Mouse (Mus musculus): ENCODE results near the gene Rhbdd1. TPM values are rescaled to one million over a fixed set of nuclear protein-coding genes. Genes with fewer than 3 reads are reported as not detected.
A peak's percentile ranks its signal among the peaks of the same experiment; 100 is the strongest.

Gene Rhbdd1
- polyA plus RNA-seq, 1 experiment from 2014 or later = 7.2 TPM

GRCm38 (mm10) chr1:82449851-82450250, 133.6 kb downstream of the Rhbdd1 start:
- WGBS = 86% methylated on average over 4 of the region's 4 CpGs
- Histone ChIP-seq H3K9ac (ENCODE audit: low read length) (no peak overlapping the region), H3K36me3 (ENCODE audit: control insufficient read depth, insufficient read depth, low read length) (no peaks in the 10 kb centered on the region), H3K27me3 (ENCODE audit: control insufficient read depth, insufficient read depth, low read length) (no peaks in the 10 kb centered on the region), H3K4me1 (ENCODE audit: control insufficient read depth, insufficient read depth, low read length) (peaks cover 3% of the 10 kb centered on the region; the same call in 1 of the 2 replicates), H3K9me3 (ENCODE audit: control insufficient read depth, low read length) (no peaks in the 10 kb centered on the region), H3K27ac (ENCODE audit: low read depth, low read length) (no peak overlapping the region), H3K4me2 (no peak overlapping the region), H3K4me3 (ENCODE audit: low read depth, low read length) (no peak overlapping the region)
- ATAC-seq (ENCODE audit: low FRiP score) = no peak
- DNase-seq (ENCODE audit: low spot score, missing footprints) = peak; percentile 33

GRCm38 (mm10) chr1:82451927-82452651, 135.8 kb downstream of the Rhbdd1 start:
- ATAC-seq (ENCODE audit: low FRiP score) = peak; percentile 68; the same call in 1 of the 2 replicates
- H3K27ac ChIP-seq (ENCODE audit: low read depth, low read length) = no peak overlapping the region

GRCm38 (mm10) chr1:82454031-82454430, 137.8 kb downstream of the Rhbdd1 start:
- Histone ChIP-seq H3K9ac (ENCODE audit: low read length) (no peak overlapping the region), H3K9me3 (ENCODE audit: control insufficient read depth, low read length) (no peaks in the 10 kb centered on the region), H3K27me3 (ENCODE audit: control insufficient read depth, insufficient read depth, low read length) (no peaks in the 10 kb centered on the region), H3K4me3 (ENCODE audit: low read depth, low read length) (no peak overlapping the region), H3K4me2 (no peak overlapping the region), H3K27ac (ENCODE audit: low read depth, low read length) (no peak overlapping the region), H3K36me3 (ENCODE audit: control insufficient read depth, insufficient read depth, low read length) (no peaks in the 10 kb centered on the region), H3K4me1 (ENCODE audit: control insufficient read depth, insufficient read depth, low read length) (peaks cover 3% of the 10 kb centered on the region; the same call in 1 of the 2 replicates)
- DNase-seq (ENCODE audit: low spot score, missing footprints) (no peak), ATAC-seq (ENCODE audit: low FRiP score) (no peak)
- 96% methylated on average over 3 of the region's 3 CpGs for WGBS

More at GRCm38 (mm10) chr1:82451927-82452651, 135.8 kb downstream of the Rhbdd1 start:
- Histone ChIP-seq H3K4me3 (ENCODE audit: low read depth, low read length) (no peak overlapping the region), H3K9me3 (ENCODE audit: control insufficient read depth, low read length) (no peaks in the 10 kb centered on the region), H3K4me2 (no peak overlapping the region), H3K9ac (ENCODE audit: low read length) (no peak overlapping the region), H3K27me3 (ENCODE audit: control insufficient read depth, insufficient read depth, low read length) (no peaks in the 10 kb centered on the region), H3K4me1 (ENCODE audit: control insufficient read depth, insufficient read depth, low read length) (peaks cover 3% of the 10 kb centered on the region; the same call in 1 of the 2 replicates), H3K36me3 (ENCODE audit: control insufficient read depth, insufficient read depth, low read length) (no peaks in the 10 kb centered on the region)
- DNase-seq (ENCODE audit: low spot score, missing footprints) = peak; percentile 79
- WGBS = 39% methylated on average over 6 of the region's 6 CpGs

GRCm38 (mm10) chr1:82459350-82459749, 143.1 kb downstream of the Rhbdd1 start:
- Histone ChIP-seq H3K9me3 (ENCODE audit: control insufficient read depth, low read length) (no peaks in the 10 kb centered on the region), H3K27me3 (ENCODE audit: control insufficient read depth, insufficient read depth, low read length) (no peaks in the 10 kb centered on the region), H3K27ac (ENCODE audit: low read depth, low read length) (no peak overlapping the region), H3K9ac (ENCODE audit: low read length) (no peak overlapping the region), H3K4me2 (no peak overlapping the region), H3K4me1 (ENCODE audit: control insufficient read depth, insufficient read depth, low read length) (no peaks in the 10 kb centered on the region), H3K36me3 (ENCODE audit: control insufficient read depth, insufficient read depth, low read length) (no peaks in the 10 kb centered on the region), H3K4me3 (ENCODE audit: low read depth, low read length) (no peak overlapping the region)
- ATAC-seq (ENCODE audit: low FRiP score) (no peak), DNase-seq (ENCODE audit: low spot score, missing footprints) (peak; percentile 35)
- WGBS = 87% methylated on average over 4 of the region's 4 CpGs

- Histone ChIP-seq H3K9ac (ENCODE audit: low read length) (no peak overlapping the region), H3K4me3 (ENCODE audit: low read depth, low read length) (no peak overlapping the region), H3K4me1 (ENCODE audit: control insufficient read depth, insufficient read depth, low read length) (no peaks in the 10 kb centered on the region), H3K9me3 (ENCODE audit: control insufficient read depth, low read length) (no peaks in the 10 kb centered on the region), H3K27ac (ENCODE audit: low read depth, low read length) (no peak overlapping the region), H3K4me2 (no peak overlapping the region), H3K36me3 (ENCODE audit: control insufficient read depth, insufficient read depth, low read length) (no peaks in the 10 kb centered on the region), H3K27me3 (ENCODE audit: control insufficient read depth, insufficient read depth, low read length) (no peaks in the 10 kb centered on the region)
- 94% methylated on average over 2 of the region's 2 CpGs for WGBS
- ATAC-seq (ENCODE audit: low FRiP score) (no peak), DNase-seq (ENCODE audit: low spot score, missing footprints) (peak; percentile 76)
These were observed 143.7 kb downstream of the Rhbdd1 start for GRCm38 (mm10) chr1:82459926-82460325.

- ATAC-seq (ENCODE audit: low FRiP score) (no peak), DNase-seq (ENCODE audit: low spot score, missing footprints) (no peak)
- no peak overlapping the region for H3K27ac ChIP-seq (ENCODE audit: low read depth, low read length)
- no peak overlapping the region for H3K4me3 ChIP-seq (ENCODE audit: low read depth, low read length)
- no peaks in the 10 kb centered on the region for H3K36me3 ChIP-seq (ENCODE audit: control insufficient read depth, insufficient read depth, low read length)
- H3K9me3 ChIP-seq (ENCODE audit: control insufficient read depth, low read length) = no peaks in the 10 kb centered on the region
- H3K27me3 ChIP-seq (ENCODE audit: control insufficient read depth, insufficient read depth, low read length) = no peaks in the 10 kb centered on the region
- no peak overlapping the region for H3K4me2 ChIP-seq
- 82% methylated on average over 4 of the region's 4 CpGs for WGBS
- no peaks in the 10 kb centered on the region for H3K4me1 ChIP-seq (ENCODE audit: control insufficient read depth, insufficient read depth, low read length)
- H3K9ac ChIP-seq (ENCODE audit: low read length) = no peak overlapping the region
These were observed 144.8 kb downstream of the Rhbdd1 start for GRCm38 (mm10) chr1:82461041-82461440.

- Histone ChIP-seq H3K9me3 (ENCODE audit: control insufficient read depth, low read length) (no peaks in the 10 kb centered on the region), H3K4me1 (ENCODE audit: control insufficient read depth, insufficient read depth, low read length) (no peaks in the 10 kb centered on the region), H3K9ac (ENCODE audit: low read length) (no peak overlapping the region), H3K4me2 (no peak overlapping the region), H3K27me3 (ENCODE audit: control insufficient read depth, insufficient read depth, low read length) (no peaks in the 10 kb centered on the region), H3K4me3 (ENCODE audit: low read depth, low read length) (no peak overlapping the region), H3K36me3 (ENCODE audit: control insufficient read depth, insufficient read depth, low read length) (no peaks in the 10 kb centered on the region), H3K27ac (ENCODE audit: low read depth, low read length) (no peak overlapping the region)
- WGBS = 54% methylated on average over 6 of the region's 6 CpGs
- ATAC-seq (ENCODE audit: low FRiP score) (0 out of 2 replicates have a peak, but pooled peaks have one; percentile 9), DNase-seq (ENCODE audit: low spot score, missing footprints) (peak; percentile 71)
These were observed 149.1 kb downstream of the Rhbdd1 start for GRCm38 (mm10) chr1:82465321-82465853.

GRCm38 (mm10) chr1:82468872-82469271, 152.6 kb downstream of the Rhbdd1 start:
- H3K4me3 ChIP-seq (ENCODE audit: low read depth, low read length) = no peak overlapping the region
- H3K9me3 ChIP-seq (ENCODE audit: control insufficient read depth, low read length) = no peaks in the 10 kb centered on the region
- H3K9ac ChIP-seq (ENCODE audit: low read length) = no peak overlapping the region
- ATAC-seq (ENCODE audit: low FRiP score) (no peak), DNase-seq (ENCODE audit: low spot score, missing footprints) (peak; percentile 57)
- H3K4me1 ChIP-seq (ENCODE audit: control insufficient read depth, insufficient read depth, low read length) = no peaks in the 10 kb centered on the region
- 89% methylated on average over 6 of the region's 6 CpGs for WGBS
- no peaks in the 10 kb centered on the region for H3K27me3 ChIP-seq (ENCODE audit: control insufficient read depth, insufficient read depth, low read length)
- H3K4me2 ChIP-seq = no peak overlapping the region
- no peak overlapping the region for H3K27ac ChIP-seq (ENCODE audit: low read depth, low read length)
- no peaks in the 10 kb centered on the region for H3K36me3 ChIP-seq (ENCODE audit: control insufficient read depth, insufficient read depth, low read length)

- H3K27me3 ChIP-seq (ENCODE audit: control insufficient read depth, insufficient read depth, low read length) = no peaks in the 10 kb centered on the region
- H3K9ac ChIP-seq (ENCODE audit: low read length) = no peak overlapping the region
- no peak overlapping the region for H3K4me3 ChIP-seq (ENCODE audit: low read depth, low read length)
- ATAC-seq (ENCODE audit: low FRiP score) = no peak
- no peaks in the 10 kb centered on the region for H3K4me1 ChIP-seq (ENCODE audit: control insufficient read depth, insufficient read depth, low read length)
- H3K9me3 ChIP-seq (ENCODE audit: control insufficient read depth, low read length) = no peaks in the 10 kb centered on the region
- 91% methylated on average over 10 of the region's 10 CpGs for whole genome bisulfite sequencing
- H3K36me3 ChIP-seq (ENCODE audit: control insufficient read depth, insufficient read depth, low read length) = no peaks in the 10 kb centered on the region
- no peak overlapping the region for H3K27ac ChIP-seq (ENCODE audit: low read depth, low read length)
- peak; percentile 69 for DNase-seq (ENCODE audit: low spot score, missing footprints)
- no peak overlapping the region for H3K4me2 ChIP-seq
These were observed 154.4 kb downstream of the Rhbdd1 start for GRCm38 (mm10) chr1:82470516-82471225.
